Mouse (Mus musculus) hindbrain, embryonic 16.5 days (tissue): ENCODE data around the gene Mllt10. TPM values are rescaled to one million over a fixed set of nuclear protein-coding genes. Genes with fewer than 3 reads are reported as not detected.

Experiments used
- ATAC-seq: fragments of 200-750 bp; cut with Nextera tagmentation; 2 replicates; pipeline ENCODE4 v1.8.0; 2017; ENCODE audit warnings: moderate TSS enrichment, moderate library complexity
- H3K27ac ChIP-seq: fragments of 300-500 bp; sonication (generic); 2 replicates; pipeline ENCODE4 v1.5.1; 2014; ENCODE audit warnings: low read depth, mild to moderate bottlenecking, control low read depth, low read length, moderate library complexity
- H3K27me3 ChIP-seq: fragments of 300-500 bp; sonication (generic); replicated peaks from 2 replicates; pipeline ENCODE4 v1.6.1; 2014; ENCODE audit warnings: low read length; ENCODE audit not compliant: control insufficient read depth, insufficient read depth
- H3K36me3 ChIP-seq: fragments of 300-500 bp; sonication (generic); 2 replicates; pipeline ENCODE4 v1.6.1; 2014; ENCODE audit warnings: mild to moderate bottlenecking, low read length, moderate library complexity, mixed read lengths; ENCODE audit not compliant: control insufficient read depth, insufficient read depth
- H3K4me1 ChIP-seq: fragments of 300-500 bp; sonication (generic); 2 replicates; pipeline ENCODE4 v1.6.1; 2014; ENCODE audit warnings: low read depth, low read length; ENCODE audit not compliant: control insufficient read depth, insufficient read depth
- H3K4me2 ChIP-seq: fragments of 300-500 bp; sonication (generic); 2 replicates; pipeline ENCODE4 v1.6.1; 2014; ENCODE audit warnings: mild to moderate bottlenecking, low read length, control low read depth, moderate library complexity
- H3K4me3 ChIP-seq: fragments of 300-500 bp; sonication (generic); 2 replicates; pipeline ENCODE4 v1.5.1; 2014; ENCODE audit warnings: mild to moderate bottlenecking, low read length, control low read depth, moderate library complexity
- H3K9ac ChIP-seq: fragments of 300-500 bp; sonication (generic); 2 replicates; pipeline ENCODE4 v1.6.1; 2014; ENCODE audit warnings: low read depth, mild to moderate bottlenecking, control low read depth, low read length, moderate library complexity
- H3K9me3 ChIP-seq: fragments of 300-500 bp; sonication (generic); 2 replicates; pipeline ENCODE4 v1.6.1; 2014; ENCODE audit warnings: mild to moderate bottlenecking, low read length, moderate library complexity; ENCODE audit not compliant: control insufficient read depth
- WGBS: fragments of 180-500 bp; shearing (Covaris S2); extraction: QIAGEN DNeasy Blood & Tissue Kit; methylation state at CpG from one replicate; pipeline ENCODE4 v1.1.7; 2014; 5-methylcytosine and 5-hydroxymethylcytosine counted together
- polyA plus RNA-seq: library from polyadenylated mRNA; unstranded; fragments of >200 nt; fragmentation: Nextera tagmentation; extraction: Ambion mirVana; gene quantifications from 2 replicates; pipeline ENCODE4 v1.2.1, GENCODE M21; 2015

Gene Mllt10
- polyA plus RNA-seq, 1 experiment from 2014 or later, result 42.9 TPM

GRCm38 (mm10) chr2:18195285-18195684 is 140.2 kb downstream of the Mllt10 start:
- no peaks in the 10 kb centered on the region for H3K4me1 ChIP-seq
- no peaks in the 10 kb centered on the region for H3K9me3 ChIP-seq
- H3K36me3 ChIP-seq, result no peaks in the 10 kb centered on the region
- H3K9ac ChIP-seq, result no peak overlapping the region
- no peak overlapping the region for H3K27ac ChIP-seq
- 0 out of 2 replicates have a peak, but pooled peaks have one; percentile 48 for ATAC-seq
- no peak overlapping the region for H3K4me2 ChIP-seq
- H3K27me3 ChIP-seq, result no peaks in the 10 kb centered on the region
- H3K4me3 ChIP-seq, result no peak overlapping the region
- 82% methylated on average over 4 of the region's 4 CpGs for WGBS

GRCm38 (mm10) chr2:18195691-18196396 is 140.8 kb downstream of the Mllt10 start:
- Histone ChIP-seq H3K27ac (no peak overlapping the region), H3K9ac (no peak overlapping the region), H3K36me3 (no peaks in the 10 kb centered on the region), H3K4me3 (no peak overlapping the region), H3K4me1 (no peaks in the 10 kb centered on the region), H3K27me3 (no peaks in the 10 kb centered on the region), H3K9me3 (no peaks in the 10 kb centered on the region), H3K4me2 (no peak overlapping the region)
- 65% methylated on average over 3 of the region's 3 CpGs for WGBS
- ATAC-seq, result 0 out of 2 replicates have a peak, but pooled peaks have one; percentile 50

GRCm38 (mm10) chr2:18201820-18202462 is 146.9 kb downstream of the Mllt10 start:
- no peak overlapping the region for H3K4me2 ChIP-seq
- H3K9me3 ChIP-seq, result no peaks in the 10 kb centered on the region
- H3K27ac ChIP-seq, result no peak overlapping the region
- H3K4me1 ChIP-seq, result no peaks in the 10 kb centered on the region; the same call in 1 of the 2 replicates
- 89% methylated on average over 1 of the region's 1 CpGs for WGBS
- H3K36me3 ChIP-seq, result peaks cover 11% of the 10 kb centered on the region
- H3K9ac ChIP-seq, result no peak overlapping the region
- ATAC-seq, result no peak
- no peaks in the 10 kb centered on the region for H3K27me3 ChIP-seq
- H3K4me3 ChIP-seq, result no peak overlapping the region

GRCm38 (mm10) chr2:18202923-18203322 is 147.9 kb downstream of the Mllt10 start:
- Histone ChIP-seq H3K27me3 (no peaks in the 10 kb centered on the region), H3K4me1 (no peaks in the 10 kb centered on the region; the same call in 1 of the 2 replicates), H3K4me3 (no peak overlapping the region), H3K36me3 (peaks cover 11% of the 10 kb centered on the region), H3K27ac (no peak overlapping the region), H3K4me2 (no peak overlapping the region), H3K9ac (no peak overlapping the region), H3K9me3 (no peaks in the 10 kb centered on the region)
- WGBS, result 94% methylated on average over 4 of the region's 4 CpGs
- no peak for ATAC-seq

- Histone ChIP-seq H3K4me2 (no peak overlapping the region), H3K27ac (no peak overlapping the region), H3K4me1 (no peaks in the 10 kb centered on the region; the same call in 1 of the 2 replicates), H3K9me3 (no peaks in the 10 kb centered on the region), H3K4me3 (no peak overlapping the region), H3K27me3 (no peaks in the 10 kb centered on the region), H3K36me3 (peaks cover 11% of the 10 kb centered on the region), H3K9ac (no peak overlapping the region)
- 82% methylated on average over 3 of the region's 3 CpGs for WGBS
- ATAC-seq, result no peak
Measured at GRCm38 (mm10) chr2:18205118-18205517, 150.1 kb downstream of the Mllt10 start.

GRCm38 (mm10) chr2:18206811-18207210 is 151.8 kb downstream of the Mllt10 start:
- peaks cover 14% of the 10 kb centered on the region for H3K36me3 ChIP-seq
- H3K27ac ChIP-seq, result no peak overlapping the region
- 56% methylated on average over 10 of the region's 10 CpGs for WGBS
- ATAC-seq, result peak; percentile 51; the same call in 1 of the 2 replicates
- H3K27me3 ChIP-seq, result no peaks in the 10 kb centered on the region
- no peak overlapping the region for H3K4me2 ChIP-seq
- no peak overlapping the region for H3K9ac ChIP-seq
- H3K9me3 ChIP-seq, result no peaks in the 10 kb centered on the region
- H3K4me1 ChIP-seq, result no peaks in the 10 kb centered on the region; the same call in 1 of the 2 replicates
- no peak overlapping the region for H3K4me3 ChIP-seq

- no peaks in the 10 kb centered on the region for H3K27me3 ChIP-seq
- H3K9me3 ChIP-seq, result no peaks in the 10 kb centered on the region
- WGBS, result 74% methylated on average over 6 of the region's 6 CpGs
- no peak overlapping the region for H3K4me2 ChIP-seq
- 0 out of 2 replicates have a peak, but pooled peaks have one; percentile 32 for ATAC-seq
- no peaks in the 10 kb centered on the region; the same call in 1 of the 2 replicates for H3K4me1 ChIP-seq
- no peak overlapping the region for H3K27ac ChIP-seq
- H3K9ac ChIP-seq, result no peak overlapping the region
- peaks cover 15% of the 10 kb centered on the region for H3K36me3 ChIP-seq
- no peak overlapping the region for H3K4me3 ChIP-seq
Measured at GRCm38 (mm10) chr2:18208578-18208977, 153.5 kb downstream of the Mllt10 start.

GRCm38 (mm10) chr2:18209211-18209823 is 154.3 kb downstream of the Mllt10 start:
- Histone ChIP-seq H3K36me3 (peaks cover 12% of the 10 kb centered on the region), H3K4me1 (no peaks in the 10 kb centered on the region; the same call in 1 of the 2 replicates), H3K4me2 (no peak overlapping the region), H3K4me3 (no peak overlapping the region), H3K27ac (no peak overlapping the region), H3K9me3 (no peaks in the 10 kb centered on the region), H3K27me3 (no peaks in the 10 kb centered on the region), H3K9ac (no peak overlapping the region)
- 84% methylated on average over 7 of the region's 7 CpGs for WGBS
- no peak for ATAC-seq

GRCm38 (mm10) chr2:18209948-18210347 is 154.9 kb downstream of the Mllt10 start:
- WGBS, result 92% methylated on average over 4 of the region's 4 CpGs
- no peak overlapping the region for H3K27ac ChIP-seq
- no peak overlapping the region for H3K9ac ChIP-seq
- H3K9me3 ChIP-seq, result no peaks in the 10 kb centered on the region
- no peaks in the 10 kb centered on the region for H3K27me3 ChIP-seq
- H3K4me2 ChIP-seq, result no peak overlapping the region
- H3K4me3 ChIP-seq, result no peak overlapping the region
- H3K4me1 ChIP-seq, result no peaks in the 10 kb centered on the region; the same call in 1 of the 2 replicates
- ATAC-seq, result no peak
- peaks cover 14% of the 10 kb centered on the region for H3K36me3 ChIP-seq
